Mouse (Mus musculus) layer of hippocampus, postnatal 36 days (tissue): Measurements from ENCODE around the gene Eef1a2. TPM values are rescaled to one million over a fixed set of nuclear protein-coding genes. Genes with fewer than 3 reads are reported as not detected.
"Not testable (repeated sequence)": the region's sequence is repeated elsewhere in the genome, so short reads cannot be mapped to it uniquely, and the experiment has no call there.

Experiments used
- DNase-seq, 2 experiments: peaks; one replicate each; pipeline ENCODE4 v3.0.0; 2022
- total RNA-seq, 2 experiments: library from RNA; stranded (reverse); gene quantifications; 2 replicates each; pipeline ENCODE4 v1.2.3; 2021

The Eef1a2 gene
- total RNA-seq: 1,000 to 10,000 TPM; 1,091 to 1,130 TPM

DNA sequence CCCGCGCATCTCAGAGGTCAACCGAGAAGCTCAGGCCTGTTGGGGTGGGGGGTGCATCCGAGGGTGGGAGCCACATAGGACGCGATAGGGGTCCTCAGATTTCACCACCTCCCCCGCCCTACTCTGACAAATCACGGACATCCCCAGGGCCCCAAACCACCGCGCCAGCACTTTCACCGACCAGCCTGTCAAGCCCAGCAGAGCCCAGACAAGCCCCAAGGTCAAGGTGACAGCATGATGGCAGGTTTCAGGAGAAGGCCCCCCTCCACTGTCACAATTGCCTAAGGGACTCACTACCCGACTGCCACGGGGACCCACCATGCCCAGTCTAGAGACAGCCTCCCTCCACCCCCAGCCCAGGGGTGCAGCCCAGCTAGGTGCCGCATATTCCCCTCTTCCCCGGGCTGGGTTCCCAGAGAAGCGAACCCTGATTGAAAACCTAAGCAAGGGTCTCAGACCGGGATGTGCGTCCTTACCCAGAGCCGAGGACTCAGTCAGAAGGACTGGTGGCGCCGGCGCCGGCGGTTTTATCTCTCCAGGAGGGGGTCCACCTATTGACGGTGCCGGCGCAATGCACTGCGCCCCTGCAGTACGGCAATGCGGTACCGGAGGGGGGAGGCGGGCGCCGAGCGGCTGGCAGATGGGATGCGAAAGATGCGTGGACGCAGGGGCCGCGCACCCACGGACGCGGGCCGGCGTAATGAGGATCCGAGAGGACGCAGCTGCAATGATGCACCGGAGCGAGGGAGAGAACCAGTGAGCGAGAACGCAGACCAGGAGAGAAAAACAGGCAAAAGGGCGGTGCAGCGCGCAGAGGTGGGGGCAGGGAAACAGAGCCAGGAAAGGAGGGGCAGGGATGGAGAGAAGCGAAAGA is at the start of gene Eef1a2:
Gene Eef1a2 (minus strand): TSS at position 767 of the 874 bp plus-strand sequence.
- DNase-seq: peak; percentile 86 to 87

DNA sequence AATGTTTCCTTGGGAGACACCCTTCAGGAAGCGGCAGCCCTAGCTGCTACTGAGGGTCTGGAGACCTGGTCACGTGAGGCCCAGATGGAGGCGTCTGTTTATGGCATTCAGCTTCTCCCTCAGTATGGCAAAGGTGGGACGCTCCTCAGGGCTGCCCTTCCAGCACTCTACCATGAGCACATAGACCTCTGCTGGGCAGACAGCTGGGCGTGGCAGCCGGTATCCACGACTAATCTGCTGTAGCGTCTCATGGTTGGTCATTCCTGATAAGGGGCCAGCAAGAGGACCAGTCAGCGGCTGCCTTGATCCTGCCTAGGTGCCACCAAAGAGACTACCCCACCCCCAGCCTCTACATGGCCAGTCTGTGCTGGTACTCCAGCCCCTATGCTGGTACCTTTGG is 49.3 kb upstream of the Eef1a2 start:
- no peak for DNase-seq

DNA sequence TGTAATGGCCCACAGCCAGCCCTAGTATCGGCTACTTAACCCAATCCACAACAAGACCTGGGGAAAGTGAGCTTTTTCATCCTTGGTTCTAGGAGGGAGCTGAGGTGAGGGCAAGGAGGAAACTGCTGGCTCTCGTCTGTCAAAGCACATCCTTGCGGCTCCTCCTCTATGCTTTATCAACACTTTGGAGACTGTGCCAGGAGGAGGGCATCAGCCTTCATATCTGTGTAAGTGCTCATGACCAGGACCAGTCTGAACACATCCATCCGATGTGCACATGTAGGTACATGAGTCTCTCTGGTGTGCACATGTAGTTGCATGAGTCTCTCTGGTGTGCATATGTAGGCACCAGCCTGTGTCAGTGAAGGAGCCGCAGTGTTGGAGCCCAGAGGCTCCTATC is 48.9 kb upstream of the Eef1a2 start:
- DNase-seq: no peak

DNA sequence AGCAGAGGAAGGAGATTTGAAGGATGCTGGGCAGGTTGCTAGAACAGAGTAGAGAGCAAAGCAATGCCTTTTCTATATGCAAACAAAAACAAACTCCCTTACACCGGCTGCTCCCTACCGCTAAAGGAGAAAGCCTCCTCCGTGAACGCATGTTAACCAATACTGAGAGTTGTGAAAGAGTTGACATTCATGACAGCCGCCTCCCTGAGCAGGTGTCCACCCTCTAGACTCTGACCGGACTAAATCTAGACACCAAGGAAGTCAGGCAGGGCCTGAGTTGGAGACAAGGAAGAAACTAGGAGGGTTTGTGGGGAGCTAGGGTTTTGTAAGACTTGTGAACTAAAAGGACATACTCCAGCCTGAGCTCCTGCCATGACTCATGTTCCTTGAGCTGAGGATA is 46.1 kb upstream of the Eef1a2 start:
- DNase-seq: no peak

DNA sequence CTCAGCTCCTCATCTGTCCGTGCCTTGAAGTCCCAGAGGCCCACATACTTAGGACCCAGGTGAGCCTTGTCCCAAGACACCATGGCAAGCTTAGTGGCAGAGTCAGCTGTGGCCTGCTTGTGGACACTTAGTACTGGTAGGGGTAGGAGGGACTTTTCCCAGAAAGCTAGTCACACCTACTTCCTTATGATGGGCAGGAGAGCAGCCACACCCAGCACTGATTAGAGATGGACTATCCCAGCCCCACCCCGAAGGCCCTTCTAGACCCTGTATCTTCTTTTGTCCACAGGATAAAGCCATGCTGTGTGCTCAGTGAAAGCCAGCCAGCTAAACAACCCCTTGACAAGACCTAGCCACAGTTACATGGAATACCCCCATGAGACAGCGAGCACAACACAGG is 45.6 kb upstream of the Eef1a2 start, which contains the start of gene Ptk6:
Gene Ptk6 (minus strand): TSS at position 368 of the 400 bp plus-strand sequence.
- no peak for DNase-seq

DNA sequence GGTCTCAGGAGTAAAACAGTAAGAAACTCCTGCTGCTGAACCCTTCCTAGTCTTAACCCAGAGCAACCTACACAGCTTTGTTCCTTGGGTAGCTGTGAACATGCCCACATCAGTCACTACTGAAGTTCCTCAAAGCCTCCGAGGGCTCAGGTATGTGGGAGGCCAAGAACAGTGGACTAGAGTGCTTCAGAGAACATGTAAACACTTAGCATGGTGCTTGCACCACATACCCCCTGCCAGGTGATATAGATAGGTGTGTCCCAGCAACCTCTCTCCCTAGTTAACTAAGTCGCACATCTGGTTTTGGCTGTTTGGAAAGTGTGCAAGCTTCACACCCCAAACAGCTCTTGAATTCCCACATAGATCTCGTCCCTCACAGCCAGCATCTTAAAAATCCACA is 44.8 kb upstream of the Eef1a2 start:
- no peak for DNase-seq

DNA sequence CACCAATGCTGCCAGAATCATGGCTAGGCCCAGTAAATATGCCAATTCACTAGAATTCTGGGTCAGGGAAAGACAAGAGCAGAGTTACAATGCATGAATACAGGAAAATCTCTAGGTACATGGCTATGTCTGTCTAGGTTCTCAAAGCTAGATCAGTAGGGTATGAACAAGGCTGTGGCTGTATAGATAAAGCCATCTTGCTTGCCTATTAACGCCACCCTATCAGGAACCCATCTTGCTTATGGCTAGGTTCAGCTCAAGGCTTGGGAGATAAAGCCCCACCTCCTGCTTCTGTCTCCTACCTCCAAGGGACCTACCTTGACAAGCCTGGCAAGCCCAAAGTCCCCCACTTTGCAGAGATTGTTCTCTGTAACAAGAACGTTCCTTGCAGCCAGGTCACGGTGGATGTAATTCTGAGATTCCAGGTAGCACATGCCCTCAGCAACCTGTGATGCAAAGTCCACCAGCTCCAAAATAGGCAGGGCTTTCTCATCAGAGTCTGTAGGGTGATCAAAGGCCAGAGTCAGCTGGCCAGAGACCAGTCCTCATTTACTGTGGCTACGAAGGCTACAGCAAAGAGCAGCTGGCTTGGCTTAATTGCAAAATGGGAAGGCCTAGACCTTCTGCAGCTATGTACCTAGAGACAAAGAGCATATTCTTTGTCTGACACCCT is 40.0 kb upstream of the Eef1a2 start:
- DNase-seq: no peak

DNA sequence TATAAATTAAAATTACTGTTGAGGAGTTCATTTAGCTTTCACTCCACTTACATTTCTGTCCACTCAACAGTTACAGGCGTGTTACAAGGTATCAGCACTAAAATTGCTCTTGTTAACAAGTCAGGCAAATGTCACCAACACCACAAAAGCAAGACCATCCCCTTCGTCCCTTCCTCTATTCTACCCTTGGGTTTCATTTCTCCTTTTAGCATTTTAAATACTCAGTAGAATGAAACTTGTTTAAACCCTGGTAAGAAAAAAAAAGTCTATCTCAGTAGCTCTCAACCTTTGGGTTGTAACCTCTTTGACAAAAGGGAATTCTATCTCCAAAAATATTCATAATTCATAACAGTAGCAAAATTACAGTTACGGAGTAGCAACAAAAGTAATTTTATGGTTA is 36.2 kb upstream of the Eef1a2 start:
- no peak for DNase-seq

DNA sequence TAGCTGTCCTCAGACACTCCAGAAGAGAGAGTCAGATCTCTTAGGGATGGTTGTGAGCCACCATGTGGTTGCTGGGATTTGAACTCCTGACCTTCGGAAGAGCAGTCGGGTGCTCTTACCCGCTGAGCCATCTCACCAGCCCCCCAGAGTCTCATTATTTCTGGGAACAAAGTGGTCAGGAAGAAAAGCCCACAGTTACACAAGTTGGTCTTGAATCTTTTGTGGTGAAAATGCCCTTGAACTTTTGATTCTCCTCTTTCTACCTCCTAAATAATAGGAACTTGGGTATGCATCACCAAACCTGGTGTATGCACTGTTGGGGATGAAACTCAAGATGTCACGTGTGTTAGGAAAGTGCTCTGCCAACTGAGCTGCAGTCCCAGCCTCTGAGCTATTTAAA is 35.1 kb upstream of the Eef1a2 start:
- DNase-seq: no peak

DNA sequence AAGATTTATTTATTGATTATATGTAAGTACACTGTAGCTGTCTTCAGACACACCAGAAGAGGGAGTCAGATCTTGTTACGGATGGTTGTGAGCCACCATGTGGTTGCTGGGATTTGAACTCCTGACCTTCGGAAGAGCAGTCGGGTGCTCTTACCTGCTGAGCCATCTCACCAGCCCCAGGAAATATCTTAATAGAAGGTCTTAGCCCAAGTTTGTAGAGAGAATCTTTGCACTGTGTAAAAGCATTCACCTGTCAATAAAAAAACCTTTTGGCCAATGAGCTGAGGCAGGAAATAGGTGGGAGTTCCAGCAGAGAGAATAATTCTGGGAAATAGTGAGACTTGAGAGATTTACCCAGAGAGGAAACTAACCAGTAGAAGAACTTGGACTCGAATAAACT is 34.6 kb upstream of the Eef1a2 start:
- not testable (repeated sequence) for DNase-seq

DNA sequence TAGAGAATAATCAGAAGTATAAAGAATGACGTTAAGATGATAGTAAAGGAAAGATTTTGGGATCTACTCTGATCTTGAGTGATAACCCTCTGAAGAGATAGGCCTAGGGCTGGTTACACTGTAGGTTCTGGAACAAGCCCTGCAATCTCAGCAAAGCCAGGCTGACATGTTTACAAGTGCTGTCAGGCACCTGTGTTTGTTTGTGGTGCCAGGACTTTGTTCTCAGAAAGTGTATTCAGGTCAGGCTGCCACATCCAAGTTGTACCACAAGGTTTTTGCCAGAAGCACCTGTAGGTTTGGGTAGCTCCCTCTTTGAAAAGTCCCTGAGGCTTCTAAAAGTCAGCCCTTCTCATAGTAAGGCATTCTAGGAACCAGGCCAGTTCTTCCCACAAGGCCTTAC is 32.5 kb upstream of the Eef1a2 start:
- no peak for DNase-seq

DNA sequence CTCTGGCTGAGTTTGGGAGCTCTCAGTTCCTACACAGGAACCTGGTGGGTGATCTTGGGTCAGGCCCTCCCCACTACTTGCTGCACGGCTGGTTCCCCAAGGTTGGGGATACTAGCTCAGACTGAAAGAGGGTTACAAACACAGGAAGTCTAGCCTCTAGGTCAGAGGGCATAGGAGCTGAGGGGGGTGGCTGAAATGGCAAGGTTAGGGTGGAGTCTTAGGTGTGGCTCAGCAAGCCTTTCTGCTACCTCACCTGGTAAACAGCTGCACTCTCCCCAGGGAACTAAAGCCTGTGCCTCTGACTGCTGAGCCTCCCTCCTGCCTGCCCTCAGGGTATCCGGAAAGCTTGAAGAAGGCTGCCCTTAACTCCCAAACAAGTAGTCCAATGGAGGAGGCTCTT is 31.9 kb upstream of the Eef1a2 start:
- DNase-seq: no peak

DNA sequence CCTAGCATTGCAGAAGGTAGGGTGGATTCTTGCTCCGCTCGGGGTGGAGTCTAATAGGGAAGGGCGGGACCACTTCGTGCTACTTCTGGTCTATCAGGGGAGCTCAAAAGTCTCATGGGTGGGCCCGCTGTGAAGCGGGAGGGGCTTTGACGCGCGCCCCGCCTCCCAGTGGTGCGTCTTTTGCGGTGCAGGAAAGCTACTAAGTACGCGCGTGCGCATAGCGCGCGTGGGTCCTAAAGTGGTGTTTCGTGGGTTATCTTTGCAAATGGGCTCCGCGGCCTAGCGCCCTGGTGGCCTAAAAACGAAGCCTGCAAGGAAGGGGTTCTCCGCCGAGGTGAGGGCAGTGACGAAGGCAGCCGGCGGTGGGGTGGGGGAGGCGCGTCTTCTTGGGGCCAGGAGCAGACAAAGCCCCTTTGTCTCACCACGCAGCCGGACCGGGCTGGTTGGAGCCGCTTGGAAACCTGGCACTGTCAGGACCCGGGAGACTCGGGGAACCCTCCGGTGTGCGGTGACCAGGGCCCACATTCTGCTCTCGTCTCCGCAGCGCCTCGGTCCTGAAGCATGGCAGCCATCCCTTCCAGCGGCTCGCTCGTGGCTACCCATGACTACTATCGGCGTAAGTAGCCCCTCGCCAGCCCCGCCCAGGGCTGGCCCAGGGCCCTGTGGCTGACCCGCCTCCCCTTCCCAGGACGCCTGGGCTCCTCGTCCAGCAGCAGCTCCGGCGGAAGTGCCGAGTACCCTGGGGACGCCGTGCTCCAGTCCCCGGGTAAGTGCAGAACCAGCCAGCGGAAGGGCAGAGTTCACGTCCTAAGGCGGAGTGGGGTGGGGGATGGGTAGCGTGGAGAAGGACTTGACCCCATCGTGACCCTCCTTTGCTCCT is 30.5 kb upstream of the Eef1a2 start, which contains the start of gene Ppdpf:
Gene Ppdpf (plus strand): TSS at position 127 of the 880 bp plus-strand sequence.
- DNase-seq: peak; percentile 91 to 94

DNA sequence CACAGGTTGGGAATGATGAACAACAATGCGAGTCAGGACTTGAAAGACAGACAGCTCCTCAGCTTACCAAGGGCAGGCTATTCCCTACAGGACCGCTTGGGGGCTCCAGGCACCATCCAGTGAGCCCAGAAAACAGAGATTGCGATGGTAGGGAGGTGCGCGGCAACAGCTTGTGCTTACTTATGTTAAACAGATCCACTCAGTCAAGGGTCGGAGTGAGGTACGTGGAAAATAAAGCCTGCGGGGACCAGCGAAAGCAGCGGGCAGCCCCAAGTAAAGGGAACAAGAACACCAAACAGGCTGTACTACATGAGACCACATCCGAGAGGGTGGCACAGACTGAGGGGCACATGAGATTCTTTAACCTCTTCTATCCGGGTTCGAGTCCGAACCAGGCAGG is 29.8 kb upstream of the Eef1a2 start:
- peak; percentile 87 for DNase-seq

DNA sequence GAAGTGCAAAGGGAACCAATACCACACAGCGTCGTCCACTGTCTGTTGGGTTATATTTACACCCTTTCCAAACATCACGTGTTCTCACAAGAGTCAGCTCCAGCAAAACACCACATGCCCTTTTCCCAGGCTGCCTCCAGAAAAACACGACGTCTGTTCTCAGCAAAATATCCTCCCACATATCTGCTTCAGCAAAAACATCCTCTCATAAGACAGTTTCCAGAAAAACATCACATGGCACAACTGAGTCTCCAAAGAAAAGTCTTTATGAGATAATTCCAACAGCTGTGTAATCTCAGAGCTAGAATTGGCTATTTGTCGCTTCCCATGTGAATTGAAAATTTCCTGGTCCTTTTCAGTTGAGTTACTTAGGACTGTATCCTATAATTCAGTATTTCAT is 24.1 kb upstream of the Eef1a2 start:
- DNase-seq: peak in 1 of 2 experiments; percentile 26

DNA sequence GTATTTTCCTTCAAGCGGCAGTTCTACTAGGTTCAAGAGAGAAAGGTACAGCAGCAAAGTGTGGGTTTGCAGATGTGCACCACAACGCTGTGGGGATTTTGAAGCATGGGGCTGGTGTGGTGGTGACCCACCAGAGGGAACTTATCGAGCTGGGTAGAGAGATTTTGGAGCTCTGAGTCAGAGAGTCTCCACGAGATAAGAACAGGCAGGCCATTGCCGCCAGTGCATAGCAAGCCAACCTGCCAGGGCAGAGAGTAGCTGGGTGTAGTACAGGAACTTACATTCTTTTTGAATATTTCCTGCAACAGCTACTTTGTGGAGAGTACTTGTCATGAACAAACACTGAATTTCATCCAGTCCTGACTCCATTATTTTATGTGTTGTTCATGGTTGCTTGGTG is 21.7 kb upstream of the Eef1a2 start:
- DNase-seq: no peak

DNA sequence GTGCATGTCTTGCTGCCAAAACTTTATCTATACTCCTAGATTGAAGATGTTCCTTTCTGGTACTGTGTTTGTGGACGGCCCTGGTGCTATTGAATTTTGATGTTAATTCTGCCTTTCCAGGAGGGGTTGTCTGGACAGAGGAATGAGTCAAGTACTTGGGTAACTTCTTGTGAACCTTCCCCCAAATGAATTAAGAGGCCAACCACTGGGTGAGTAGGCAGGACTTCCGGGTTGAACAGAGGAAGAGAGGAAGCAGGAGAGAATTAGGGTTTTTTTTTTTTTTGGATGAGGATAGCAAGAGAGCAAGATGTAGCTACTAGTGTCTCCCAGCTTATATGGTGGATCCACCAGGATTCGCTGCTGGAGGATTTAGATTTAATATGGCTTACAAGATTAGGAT is 21.2 kb upstream of the Eef1a2 start:
- no peak for DNase-seq

DNA sequence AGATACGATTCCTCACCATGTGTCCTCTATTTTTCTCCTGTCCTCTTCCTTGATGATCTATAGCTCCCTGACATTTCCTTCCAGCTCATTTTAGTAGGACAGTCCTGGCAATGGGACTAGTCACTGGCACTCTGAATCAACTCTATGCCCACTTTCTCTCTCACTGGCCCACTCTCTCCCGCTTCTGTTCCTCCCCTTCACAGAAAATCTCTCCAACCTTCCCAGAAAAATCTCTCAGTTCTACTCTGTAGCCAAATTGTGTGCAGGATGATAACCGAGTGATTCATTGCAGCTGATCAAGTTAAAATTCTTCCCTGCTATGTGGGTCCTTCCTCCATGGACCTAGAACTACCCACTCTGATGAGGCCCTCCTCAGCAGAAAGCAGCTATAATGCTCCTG is 17.8 kb upstream of the Eef1a2 start:
- no peak for DNase-seq

DNA sequence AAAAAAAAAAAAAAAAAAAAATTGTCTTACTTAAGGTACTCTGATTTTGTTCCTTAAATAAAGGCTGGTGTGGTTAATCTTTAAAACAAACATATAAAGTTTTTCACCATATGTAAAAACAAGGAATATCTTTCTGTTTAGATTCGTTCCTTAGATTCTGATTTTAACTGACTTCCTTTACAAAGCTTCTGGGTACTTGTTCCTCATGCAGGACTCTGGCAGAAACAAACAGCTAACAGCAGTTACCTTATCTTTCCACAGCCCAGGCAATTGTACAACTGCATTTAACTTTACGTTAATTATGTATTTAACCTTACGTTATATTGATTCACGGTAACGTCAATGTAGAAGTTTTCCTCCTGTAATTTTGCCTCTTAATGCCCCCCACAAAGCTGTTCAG is 9.7 kb upstream of the Eef1a2 start:
- no peak for DNase-seq

DNA sequence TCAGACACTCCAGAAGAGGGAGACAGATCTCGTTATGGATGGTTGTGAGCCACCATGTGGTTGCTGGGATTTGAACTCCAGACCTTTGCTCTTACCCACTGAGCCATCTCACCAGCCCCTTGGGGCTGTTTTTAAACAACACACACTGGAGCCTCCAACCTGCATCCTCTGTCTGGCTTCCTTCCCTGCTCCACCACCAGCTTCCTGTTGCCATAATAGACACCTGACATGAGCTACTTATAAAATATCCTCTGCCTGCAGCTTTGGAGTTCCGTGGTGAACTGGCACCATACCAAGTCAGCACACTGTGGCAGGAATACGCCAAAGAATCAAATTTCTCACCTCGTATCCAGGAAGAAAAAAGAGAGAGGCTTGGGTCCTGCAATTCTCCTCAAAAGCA is 4.0 kb upstream of the Eef1a2 start:
- no peak for DNase-seq

DNA sequence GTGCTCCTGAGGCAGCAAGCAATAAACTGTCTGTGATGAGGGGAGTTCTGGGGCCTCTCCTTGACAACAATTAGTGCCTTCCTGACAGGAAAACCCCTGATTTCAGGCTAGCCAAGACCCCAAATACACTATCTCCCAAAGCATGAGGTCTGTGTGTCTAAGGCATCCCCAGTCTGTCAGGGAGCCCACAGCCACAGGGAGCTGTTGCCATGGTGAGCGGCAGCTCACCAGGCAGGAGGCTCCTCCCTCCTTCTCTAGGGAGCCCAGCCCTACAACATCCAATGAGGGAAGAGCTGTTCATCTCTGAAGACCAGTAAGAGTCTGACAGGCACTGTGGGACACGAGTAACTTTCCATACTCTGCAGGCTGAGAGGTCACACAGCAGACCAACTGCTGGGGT is 3.0 kb upstream of the Eef1a2 start:
- peak in 1 of 2 experiments; percentile 71 for DNase-seq

DNA sequence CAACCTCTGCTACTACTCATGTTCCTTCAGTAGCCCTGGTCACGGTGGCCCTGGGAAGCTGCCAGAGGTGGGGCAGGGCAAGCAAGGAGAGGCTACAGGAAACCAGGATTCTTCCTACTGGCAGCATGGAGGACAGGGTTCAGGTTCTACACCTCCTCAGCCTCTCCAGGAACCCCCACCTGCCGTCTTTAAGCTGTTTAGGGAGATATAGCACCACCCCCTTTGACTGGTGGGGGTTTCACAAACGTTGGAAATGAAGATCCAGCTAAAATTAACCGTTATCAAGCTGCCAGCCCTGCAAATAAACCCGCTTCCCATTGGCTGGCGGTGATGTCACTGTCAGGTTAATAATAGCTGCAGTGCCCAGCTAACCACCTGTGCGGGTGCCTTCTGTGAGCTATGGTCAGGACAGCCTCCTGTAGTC is 2.3 kb upstream of the Eef1a2 start:
- no peak for DNase-seq

DNA sequence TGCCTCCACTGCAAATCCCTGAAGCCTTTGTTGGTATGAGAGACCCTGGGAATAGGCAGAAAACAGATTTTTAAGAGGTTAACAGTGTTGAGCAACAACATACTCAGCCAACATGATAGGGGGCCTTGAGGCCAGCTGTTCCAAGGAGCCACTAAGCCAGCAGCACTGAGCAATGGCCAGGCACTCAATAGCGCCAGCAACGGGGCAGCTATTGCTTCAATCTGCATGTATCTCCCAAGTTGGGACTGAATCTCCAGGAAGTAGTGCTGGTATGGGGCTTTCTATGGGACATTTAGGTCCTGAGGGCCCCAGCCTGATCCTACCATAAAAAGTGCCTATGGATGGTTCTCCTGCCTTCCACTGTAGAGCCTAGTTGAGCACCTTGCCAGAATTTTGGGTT is 1.7 kb upstream of the Eef1a2 start:
- DNase-seq: no peak
